Mouse (Mus musculus): ENCODE measurements around the gene Nostrin. TPM values are rescaled to one million over a fixed set of nuclear protein-coding genes. Genes with fewer than 3 reads are reported as not detected.

Nostrin gene
- total RNA-seq, 2 experiments from 2014 or later = 7.3 to 11.9 TPM

GRCm38 (mm10) chr2:69205185-69205584, 69.6 kb downstream of the Nostrin start:
- no peak for DNase-seq

GRCm38 (mm10) chr2:69205791-69206351, 70.3 kb downstream of the Nostrin start, which contains the start of gene Spc25:
Gene Spc25, minus strand, starts transcription at chr2:69206194.
- peak; percentile 92 for DNase-seq

GRCm38 (mm10) chr2:69206523-69206922, 70.9 kb downstream of the Nostrin start:
- DNase-seq = peak; percentile 13 to 21

- no peak for DNase-seq
These were observed 74.1 kb downstream of the Nostrin start for GRCm38 (mm10) chr2:69209684-69210083.

GRCm38 (mm10) chr2:69210773-69211172, 75.2 kb downstream of the Nostrin start, which contains the start of gene G6pc2:
Gene G6pc2, plus strand, starts transcription at chr2:69211073.
- DNase-seq = no peak

- DNase-seq = no peak
These were observed 77.1 kb downstream of the Nostrin start for GRCm38 (mm10) chr2:69212652-69213051.

- DNase-seq = no peak
These were observed 79.6 kb downstream of the Nostrin start for GRCm38 (mm10) chr2:69215242-69215641.

GRCm38 (mm10) chr2:69221868-69222416, 86.3 kb downstream of the Nostrin start:
- DNase-seq = no peak

GRCm38 (mm10) chr2:69222815-69223214, 87.2 kb downstream of the Nostrin start:
- no peak for DNase-seq

GRCm38 (mm10) chr2:69224724-69225123, 89.1 kb downstream of the Nostrin start:
- DNase-seq = no peak

GRCm38 (mm10) chr2:69226876-69227275, 91.3 kb downstream of the Nostrin start:
- no peak for DNase-seq

- no peak for DNase-seq
These were observed 93.0 kb downstream of the Nostrin start for GRCm38 (mm10) chr2:69228635-69229034.

- no peak for DNase-seq
These were observed 94.5 kb downstream of the Nostrin start for GRCm38 (mm10) chr2:69230137-69230536.

- no peak for DNase-seq
These were observed 96.5 kb downstream of the Nostrin start for GRCm38 (mm10) chr2:69232101-69232500.

- no peak for DNase-seq
These were observed 99.5 kb downstream of the Nostrin start for GRCm38 (mm10) chr2:69234976-69235678.

Other genes with a start within 250 kb of the Nostrin start
- gene Spc25, start 70.4 kb downstream of the Nostrin start, total RNA-seq (2021) = 1 to 10 TPM; 3.7 to 4.1 TPM
- not detected for gene G6pc2, start 75.3 kb downstream of the Nostrin start, total RNA-seq (2021)
- under 1 TPM in 1 of 2 experiments, not detected in 1; 0.26 TPM for gene Abcb11, start 206.8 kb downstream of the Nostrin start, total RNA-seq (2021)
- gene Dhrs9, start 244.6 kb downstream of the Nostrin start, total RNA-seq (2021) = 1 to 10 TPM in 1 of 2 experiments, under 1 TPM in 1; 0.73 to 1.9 TPM